Mouse (Mus musculus): ENCODE results near the gene Pnpla1. TPM values are rescaled to one million over a fixed set of nuclear protein-coding genes. Genes with fewer than 3 reads are reported as not detected.
"Not testable (repeated sequence)": the region's sequence is repeated elsewhere in the genome, so short reads cannot be mapped to it uniquely, and the experiment has no call there.

Gene Pnpla1
- polyA plus RNA-seq (2015; fragmentation: Nextera tagmentation; extraction: Ambion mirVana): 13.8 and 14.1 TPM in 2 replicates

GRCm38 (mm10) chr17:28858205-28858604 lies at the start of gene Pnpla1:
Gene Pnpla1 (plus strand): TSS chr17:28858411.
- Histone ChIP-seq H3K4me2 (peak within 1 kb of the TSS; percentile 7; the same call in 1 of the 2 replicates), H3K36me3 (no peaks in the 10 kb centered on the region), H3K4me3 (peak within 1 kb of the TSS; percentile 14; the same call in 1 of the 2 replicates), H3K9ac (no peak within 1 kb of the TSS), H3K27me3 (no peaks in the 10 kb centered on the region), H3K27ac (peak within 1 kb of the TSS; percentile 3; the same call in 1 of the 2 replicates), H3K9me3 (no peaks in the 10 kb centered on the region), H3K4me1 (peaks cover 5% of the 10 kb centered on the region; the same call in 1 of the 2 replicates)
- WGBS: 44% methylated on average over 12 of the region's 12 CpGs
- ATAC-seq (ENCODE audit: insufficient number of reproducible peaks, low FRiP score, low TSS enrichment, low read depth): no peak

DNA sequence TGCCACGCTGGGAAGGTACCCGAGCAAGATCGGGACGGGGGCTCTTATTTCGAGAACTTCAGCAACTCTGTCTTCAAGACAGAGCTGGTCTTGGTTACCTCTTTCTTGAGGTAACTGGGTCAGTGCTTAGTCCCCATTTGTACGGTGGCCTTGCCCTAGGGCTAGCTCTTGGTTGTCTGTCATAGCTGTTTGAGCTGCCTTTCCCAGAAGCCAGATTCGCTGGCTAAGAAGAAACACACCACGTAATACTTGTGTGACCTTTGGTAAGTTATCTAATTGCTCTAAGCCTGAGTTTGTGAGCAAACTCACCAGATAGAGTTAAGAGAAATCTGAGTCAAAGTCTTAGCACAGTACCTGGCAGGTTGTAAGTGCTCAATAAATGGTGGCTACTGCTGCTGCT lies 49.5 kb upstream of the Pnpla1 start:
- Histone ChIP-seq H3K9ac (no peak overlapping the region), H3K36me3 (peaks cover 79% of the 10 kb centered on the region), H3K4me3 (no peak overlapping the region), H3K27me3 (no peaks in the 10 kb centered on the region), H3K4me2 (no peak overlapping the region), H3K27ac (no peak overlapping the region), H3K4me1 (no peaks in the 10 kb centered on the region), H3K9me3 (no peaks in the 10 kb centered on the region)
- no peak for ATAC-seq (ENCODE audit: insufficient number of reproducible peaks, low FRiP score, low TSS enrichment, low read depth)
- 96% methylated on average over 8 of the region's 8 CpGs for WGBS

DNA sequence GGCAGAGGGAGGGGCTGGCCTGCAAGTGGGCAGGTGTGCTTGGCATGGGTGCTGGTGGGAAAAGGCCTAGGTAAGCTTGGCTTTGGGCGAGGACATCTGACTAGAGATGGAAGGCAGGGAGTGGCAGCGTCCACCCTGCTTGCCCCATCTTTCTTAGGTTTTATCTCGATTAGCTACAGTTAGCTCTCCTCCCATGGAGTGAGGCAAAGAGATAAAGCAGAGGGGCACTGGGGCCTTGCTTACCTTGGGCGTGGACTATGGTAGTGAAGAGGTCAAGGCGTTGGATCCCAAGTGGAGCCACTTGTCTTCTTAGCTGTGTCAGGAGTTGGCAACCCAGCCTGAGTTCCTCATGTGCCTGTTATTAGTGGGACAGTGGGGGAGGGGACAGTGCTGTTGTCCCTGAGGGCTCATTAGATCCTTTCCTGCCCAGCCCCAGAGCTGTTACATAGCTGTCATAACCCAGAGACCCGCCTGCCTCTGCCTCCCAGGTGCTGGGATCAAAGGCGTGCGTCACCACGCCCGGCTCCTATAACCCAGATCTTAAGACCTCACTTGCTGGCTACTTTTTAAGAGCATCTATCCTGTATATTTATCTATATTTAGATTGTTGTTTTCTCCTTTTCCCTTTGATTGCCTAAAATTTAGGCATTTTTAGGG lies 48.9 kb upstream of the Pnpla1 start:
- Histone ChIP-seq H3K36me3 (peaks cover 84% of the 10 kb centered on the region), H3K27me3 (no peaks in the 10 kb centered on the region)

GRCm38 (mm10) chr17:28812345-28812744 lies 45.9 kb upstream of the Pnpla1 start:
- H3K9ac ChIP-seq: no peak overlapping the region
- ATAC-seq (ENCODE audit: insufficient number of reproducible peaks, low FRiP score, low TSS enrichment, low read depth): no peak
- H3K4me2 ChIP-seq: no peak overlapping the region
- no peaks in the 10 kb centered on the region for H3K27me3 ChIP-seq
- H3K4me3 ChIP-seq: no peak overlapping the region
- H3K27ac ChIP-seq: no peak overlapping the region
- 95% methylated on average over 10 of the region's 10 CpGs for WGBS
- H3K4me1 ChIP-seq: no peaks in the 10 kb centered on the region
- no peaks in the 10 kb centered on the region for H3K9me3 ChIP-seq
- H3K36me3 ChIP-seq: peaks cover 91% of the 10 kb centered on the region

More for the DNA sequence above, 48.9 kb upstream of the Pnpla1 start:
- WGBS: 92% methylated on average over 10 of the region's 10 CpGs
- no peaks in the 10 kb centered on the region for H3K4me1 ChIP-seq
- H3K9me3 ChIP-seq: no peaks in the 10 kb centered on the region
- H3K4me3 ChIP-seq: no peak overlapping the region
- no peak overlapping the region for H3K27ac ChIP-seq
- no peak overlapping the region for H3K9ac ChIP-seq
- no peak overlapping the region for H3K4me2 ChIP-seq
- no peak for ATAC-seq (ENCODE audit: insufficient number of reproducible peaks, low FRiP score, low TSS enrichment, low read depth)

DNA sequence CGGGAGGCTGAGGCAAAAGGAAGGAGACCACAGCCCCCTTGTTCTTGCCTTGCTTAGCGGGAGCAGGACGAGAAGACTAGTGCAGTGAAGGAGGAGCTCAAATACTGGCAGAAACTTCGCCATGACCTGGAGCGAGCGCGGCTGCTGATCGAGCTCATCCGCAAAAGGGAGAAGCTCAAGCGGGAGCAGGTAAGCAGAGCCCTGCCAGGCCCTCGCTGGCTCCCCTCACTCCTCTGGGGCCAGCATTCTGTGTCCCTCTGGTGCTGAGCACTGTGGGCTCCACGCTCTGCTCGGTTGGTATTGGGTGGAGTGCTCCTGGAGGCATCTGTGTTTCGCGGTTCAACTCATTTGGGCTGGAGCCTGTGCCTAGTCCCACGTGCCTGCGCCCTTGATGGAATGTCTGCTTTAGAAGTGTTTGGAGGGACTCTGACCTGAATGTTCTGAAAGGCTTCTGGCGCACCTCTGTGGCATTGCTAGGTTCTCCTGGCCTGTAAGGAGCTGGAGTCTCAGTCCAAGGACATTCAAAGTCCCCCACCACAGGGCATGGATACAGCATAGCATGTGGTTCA lies 43.6 kb upstream of the Pnpla1 start:
- Histone ChIP-seq H3K9me3 (no peaks in the 10 kb centered on the region), H3K4me1 (no peaks in the 10 kb centered on the region), H3K4me2 (no peak overlapping the region), H3K27me3 (no peaks in the 10 kb centered on the region), H3K4me3 (no peak overlapping the region), H3K36me3 (peaks cover 95% of the 10 kb centered on the region), H3K9ac (no peak overlapping the region), H3K27ac (no peak overlapping the region)
- ATAC-seq (ENCODE audit: insufficient number of reproducible peaks, low FRiP score, low TSS enrichment, low read depth): no peak
- WGBS: 92% methylated on average over 18 of the region's 18 CpGs

DNA sequence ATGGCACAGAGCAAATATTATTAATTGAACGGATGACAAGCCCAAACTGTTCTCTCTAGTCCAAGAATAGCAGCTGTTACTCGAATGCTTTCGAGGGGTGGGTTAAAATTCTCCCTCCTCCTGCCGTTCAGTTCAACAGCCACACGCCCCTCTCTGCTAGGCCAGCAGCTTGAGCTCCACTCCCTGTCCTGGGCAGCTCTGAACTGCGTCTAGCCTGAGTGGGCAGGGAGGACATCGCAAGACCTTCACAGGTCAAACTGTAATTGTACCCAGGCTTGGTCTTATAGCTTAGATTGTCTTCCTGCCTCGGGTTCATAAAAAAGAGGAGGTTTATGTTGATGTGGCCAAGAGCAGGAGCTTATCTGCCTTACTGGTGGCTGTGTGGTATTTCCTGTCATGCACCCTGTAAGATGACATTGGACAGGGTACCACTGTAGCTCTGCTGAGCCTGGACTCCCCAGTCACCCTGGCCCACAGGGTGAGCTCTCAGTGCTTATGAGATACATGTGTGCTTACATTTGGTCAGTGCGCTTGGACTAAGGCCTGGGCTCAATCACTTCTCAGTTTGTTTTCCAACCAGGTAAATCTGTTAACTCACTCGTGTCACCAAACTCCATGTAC lies 42.7 kb upstream of the Pnpla1 start:
- no peak overlapping the region for H3K4me3 ChIP-seq
- H3K27me3 ChIP-seq: no peaks in the 10 kb centered on the region
- no peak overlapping the region for H3K4me2 ChIP-seq
- peaks cover 92% of the 10 kb centered on the region for H3K36me3 ChIP-seq
- 78% methylated on average over 10 of the region's 10 CpGs for WGBS
- no peak for ATAC-seq (ENCODE audit: insufficient number of reproducible peaks, low FRiP score, low TSS enrichment, low read depth)
- no peaks in the 10 kb centered on the region for H3K4me1 ChIP-seq
- H3K9me3 ChIP-seq: no peaks in the 10 kb centered on the region
- H3K27ac ChIP-seq: no peak overlapping the region
- H3K9ac ChIP-seq: no peak overlapping the region

- not testable (repeated sequence) for ATAC-seq (ENCODE audit: insufficient number of reproducible peaks, low FRiP score, low TSS enrichment, low read depth); H3K4me2 ChIP-seq; H3K4me1 ChIP-seq; H3K27me3 ChIP-seq; H3K27ac ChIP-seq; H3K4me3 ChIP-seq; H3K9me3 ChIP-seq; H3K9ac ChIP-seq
- H3K36me3 ChIP-seq: peaks cover 92% of the 10 kb centered on the region
- 91% methylated on average over 10 of the region's 10 CpGs for WGBS
Measured at GRCm38 (mm10) chr17:28816326-28816725, 41.9 kb upstream of the Pnpla1 start.

DNA sequence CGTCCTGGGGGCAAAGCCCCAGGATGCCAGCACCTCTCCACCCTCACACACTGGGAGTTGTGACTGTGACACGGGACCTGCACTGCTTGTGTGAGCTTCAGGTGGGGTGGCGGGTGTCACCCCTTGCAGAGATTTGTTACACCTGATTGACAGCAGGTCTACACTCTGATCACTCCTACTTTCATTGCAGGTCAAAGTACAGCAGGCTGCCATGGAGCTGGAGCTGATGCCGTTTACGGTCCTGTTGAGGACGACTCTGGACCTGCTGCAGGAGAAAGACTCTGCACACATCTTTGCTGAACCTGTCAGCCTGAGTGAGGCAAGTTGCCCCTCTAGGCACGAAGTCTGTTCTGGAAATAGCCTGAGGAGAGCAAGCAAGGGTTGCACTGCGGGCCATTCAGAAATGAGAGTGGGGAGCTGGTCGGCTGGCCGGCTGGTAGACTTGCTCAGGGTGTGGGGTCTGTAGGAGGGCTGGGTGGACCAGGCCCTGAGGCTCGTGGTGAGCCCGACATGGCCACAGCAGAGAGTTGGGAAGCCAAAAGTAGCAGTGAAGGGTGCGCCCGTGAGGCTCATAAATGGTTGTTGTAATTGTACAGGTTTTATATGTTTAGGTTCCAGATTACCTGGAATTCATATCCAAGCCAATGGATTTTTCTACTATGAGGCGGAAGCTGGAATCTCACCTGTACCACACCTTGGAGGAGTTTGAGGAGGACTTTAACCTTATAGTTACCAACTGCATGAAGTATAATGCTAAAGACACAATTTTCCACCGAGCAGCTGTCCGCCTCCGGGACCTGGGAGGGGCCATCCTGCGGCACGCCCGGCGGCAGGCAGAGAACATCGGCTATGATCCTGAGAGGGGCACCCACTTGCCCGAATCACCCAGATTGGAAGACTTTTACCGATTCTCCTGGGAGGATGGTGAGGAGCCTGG lies 41.1 kb upstream of the Pnpla1 start:
- Histone ChIP-seq H3K27ac (no peak overlapping the region), H3K4me1 (no peaks in the 10 kb centered on the region), H3K4me2 (no peak overlapping the region), H3K9ac (no peak overlapping the region), H3K4me3 (no peak overlapping the region), H3K36me3 (peaks cover 93% of the 10 kb centered on the region), H3K9me3 (no peaks in the 10 kb centered on the region), H3K27me3 (no peaks in the 10 kb centered on the region)
- no peak for ATAC-seq (ENCODE audit: insufficient number of reproducible peaks, low FRiP score, low TSS enrichment, low read depth)
- 90% methylated on average over 25 of the region's 25 CpGs for WGBS

DNA sequence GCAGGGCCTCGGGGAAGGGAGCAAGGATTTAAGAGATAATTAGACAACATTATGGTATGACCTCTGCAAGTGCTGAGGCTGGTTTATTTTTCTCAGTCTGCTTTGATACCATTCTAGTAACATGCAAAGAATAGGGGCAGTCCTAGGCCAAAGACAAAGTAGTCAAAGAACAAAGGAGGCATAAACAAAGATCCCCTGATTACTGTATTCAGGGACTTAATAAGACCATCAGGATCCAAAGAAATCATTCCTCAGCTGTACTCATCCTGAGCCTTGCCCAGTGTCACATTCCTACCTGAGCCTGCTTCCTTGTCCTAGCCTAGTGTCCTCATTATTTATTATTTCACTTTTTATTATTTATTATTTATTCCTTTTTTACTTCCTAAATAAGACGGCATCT lies 38.0 kb upstream of the Pnpla1 start:
- no peak for ATAC-seq (ENCODE audit: insufficient number of reproducible peaks, low FRiP score, low TSS enrichment, low read depth)
- H3K27ac ChIP-seq: no peak overlapping the region
- no peaks in the 10 kb centered on the region for H3K4me1 ChIP-seq
- no peaks in the 10 kb centered on the region for H3K9me3 ChIP-seq
- no peak overlapping the region for H3K4me3 ChIP-seq
- peaks cover 94% of the 10 kb centered on the region for H3K36me3 ChIP-seq
- no peak overlapping the region for H3K4me2 ChIP-seq
- H3K9ac ChIP-seq: no peak overlapping the region
- 86% methylated on average over 2 of the region's 2 CpGs for WGBS
- H3K27me3 ChIP-seq: no peaks in the 10 kb centered on the region

DNA sequence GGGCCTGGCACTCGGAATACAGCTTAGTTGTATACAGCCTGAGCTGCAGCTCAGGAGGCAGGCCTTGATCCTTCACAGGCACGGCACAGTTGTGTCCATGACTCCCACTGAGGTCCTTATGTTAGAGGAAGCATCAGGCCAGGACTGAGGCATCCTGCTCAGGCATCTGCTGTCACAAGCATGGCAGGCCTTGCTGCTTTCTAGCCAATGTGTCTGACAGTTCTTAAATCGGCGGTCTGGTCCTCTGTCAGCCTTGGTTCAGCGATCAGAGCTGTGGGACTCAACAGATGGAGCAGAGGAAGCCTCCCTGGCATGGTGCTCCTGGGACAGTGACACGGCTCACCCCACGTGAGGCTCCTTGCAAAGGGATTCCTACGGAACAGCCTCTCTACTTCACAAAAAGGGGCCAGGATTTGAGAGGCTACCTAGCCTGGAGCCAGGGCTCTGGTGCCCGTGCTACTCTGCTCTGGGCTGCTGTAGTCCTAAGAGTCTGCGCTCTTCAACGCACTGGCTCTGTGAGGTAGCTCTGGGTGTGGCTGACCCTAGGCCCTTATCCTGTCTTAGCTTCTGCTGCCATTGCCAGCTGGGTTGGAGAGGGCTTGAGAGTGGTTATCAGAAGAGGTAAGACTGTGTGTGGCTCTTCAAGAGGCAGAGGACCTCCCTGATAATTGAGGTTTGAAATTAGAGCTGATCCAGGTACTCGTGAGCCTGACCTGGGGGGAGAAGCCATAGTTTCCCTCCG lies 35.0 kb upstream of the Pnpla1 start:
- Histone ChIP-seq H3K36me3 (peaks cover 96% of the 10 kb centered on the region), H3K27me3 (no peaks in the 10 kb centered on the region), H3K9ac (no peak overlapping the region), H3K27ac (no peak overlapping the region; the same call in 1 of the 2 replicates), H3K4me1 (no peaks in the 10 kb centered on the region), H3K4me3 (no peak overlapping the region), H3K4me2 (no peak overlapping the region), H3K9me3 (no peaks in the 10 kb centered on the region)
- ATAC-seq (ENCODE audit: insufficient number of reproducible peaks, low FRiP score, low TSS enrichment, low read depth): no peak
- WGBS: 90% methylated on average over 13 of the region's 13 CpGs

DNA sequence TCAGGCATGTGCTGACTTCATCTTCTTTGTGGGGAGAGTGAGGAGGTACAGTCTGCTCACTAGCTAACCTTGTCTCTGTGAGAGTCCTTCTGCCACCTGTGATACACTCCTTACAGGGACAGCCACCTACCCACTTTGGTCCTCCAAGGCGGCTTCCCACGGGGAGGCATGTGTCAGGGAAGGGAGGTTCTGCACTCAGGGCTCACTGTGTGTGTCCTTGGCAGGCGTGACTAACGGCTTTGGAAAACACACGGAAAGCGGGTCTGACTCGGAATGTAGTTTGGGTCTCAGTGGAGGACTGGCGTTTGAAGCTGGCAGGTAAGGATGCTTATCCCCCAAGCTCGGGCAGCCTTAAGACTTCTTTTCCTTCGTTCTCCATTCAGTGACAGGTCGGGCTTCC lies 34.5 kb upstream of the Pnpla1 start:
- no peak for ATAC-seq (ENCODE audit: insufficient number of reproducible peaks, low FRiP score, low TSS enrichment, low read depth)
- H3K36me3 ChIP-seq: peaks cover 96% of the 10 kb centered on the region
- H3K27ac ChIP-seq: no peak overlapping the region
- WGBS: 84% methylated on average over 11 of the region's 11 CpGs
- H3K4me1 ChIP-seq: no peaks in the 10 kb centered on the region
- H3K27me3 ChIP-seq: no peaks in the 10 kb centered on the region
- no peaks in the 10 kb centered on the region for H3K9me3 ChIP-seq
- no peak overlapping the region for H3K4me2 ChIP-seq
- no peak overlapping the region for H3K4me3 ChIP-seq
- H3K9ac ChIP-seq: no peak overlapping the region
